Mouse (Mus musculus): ENCODE data around the gene Gm20388.

DNA sequence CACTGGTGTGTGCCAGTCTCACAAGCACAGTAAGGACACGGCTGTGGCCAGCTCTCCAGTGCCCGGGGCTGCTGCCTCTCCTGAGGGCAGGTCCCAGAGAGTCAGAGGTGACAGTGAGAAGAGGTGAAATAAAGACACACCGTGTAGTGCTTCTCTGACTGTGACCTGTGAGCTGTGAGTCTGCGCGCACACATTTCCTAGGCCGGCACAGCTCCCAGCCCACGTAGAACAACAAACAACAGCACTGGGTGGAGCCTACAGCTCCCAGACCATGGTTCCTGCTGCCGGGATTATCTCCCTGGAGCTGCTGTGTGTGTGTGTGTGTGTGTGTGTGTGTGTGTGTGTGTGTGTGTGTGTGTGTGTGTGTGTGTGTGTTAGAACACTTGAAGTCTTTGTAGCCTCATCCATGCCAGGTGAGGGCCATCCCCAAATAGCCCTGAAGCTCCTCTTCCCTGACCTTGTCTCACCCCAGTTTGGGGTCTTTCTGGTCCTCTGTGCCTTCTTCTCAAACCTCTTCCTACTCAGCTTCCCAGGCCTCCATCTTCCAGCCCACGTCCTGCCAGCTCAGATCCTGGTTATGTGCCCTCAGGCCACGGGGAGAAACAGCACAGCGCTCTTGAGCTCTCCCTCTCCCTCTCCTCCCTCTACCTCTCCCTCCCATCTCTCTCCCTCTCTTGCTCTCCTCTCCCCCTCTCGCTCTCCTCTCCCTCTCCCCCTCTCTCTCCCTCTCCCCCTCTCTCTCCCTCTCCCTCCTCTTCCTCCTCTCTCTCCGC is 2907.3 kb downstream of the Gm20388 start:
- TF ChIP-seq HCFC1 (IDR thresholded peaks at IDR 0.05; ENCODE audit: borderline replicate concordance, insufficient read depth, low read length) (no peak), MAFK (IDR thresholded peaks at IDR 0.05; ENCODE audit: insufficient read depth, low read depth, low read length) (no peak), ZC3H11A (IDR thresholded peaks at IDR 0.05; ENCODE audit: borderline replicate concordance, low read depth, low read length) (no peak), CHD2 (IDR thresholded peaks at IDR 0.05; ENCODE audit: low read depth, low read length) (no peak), ZNF384 (IDR thresholded peaks at IDR 0.05; ENCODE audit: low read depth, low read length) (no peak)
